Mouse (Mus musculus) G1E (cell line): ENCODE data around the gene Stambpl1. TPM values are rescaled to one million over a fixed set of nuclear protein-coding genes. Genes with fewer than 3 reads are reported as not detected.
"Not testable (repeated sequence)": the region's sequence is repeated elsewhere in the genome, so short reads cannot be mapped to it uniquely, and the experiment has no call there.

Experiments
- ATAC-seq: 2 replicates; pipeline ENCODE4 v1.8.0; 2016; ENCODE audit warnings: mild to moderate bottlenecking; ENCODE audit not compliant: insufficient number of reproducible peaks, poor library complexity, low FRiP score, severe bottlenecking; ENCODE audit errors: extremely low read depth
- DNase-seq: peaks from one replicate; pipeline ENCODE4 v3.0.0; 2012; ENCODE audit warnings: low spot score
- H3K27me3 ChIP-seq: 2 replicates; pipeline ENCODE4 v1.6.1; 2012; ENCODE audit warnings: mild to moderate bottlenecking, low read length, inconsistent platforms; ENCODE audit not compliant: insufficient read depth
- H3K36me3 ChIP-seq: replicated peaks from 2 replicates; pipeline ENCODE3; 2012; ENCODE audit warnings: mild to moderate bottlenecking, inconsistent platforms
- H3K4me1 ChIP-seq: 2 replicates; pipeline ENCODE4 v1.6.1; 2012; ENCODE audit warnings: low read depth, low read length, inconsistent platforms, mixed read lengths; ENCODE audit not compliant: insufficient read depth
- H3K4me3 ChIP-seq: 2 replicates; pipeline ENCODE4 v1.5.1; 2012; ENCODE audit warnings: low read depth, mild to moderate bottlenecking, inconsistent platforms, low read length, moderate library complexity, mixed read lengths
- H3K9me3 ChIP-seq: replicated peaks from 2 replicates; pipeline ENCODE4 v1.6.1; 2012; ENCODE audit warnings: inconsistent platforms
- CTCF ChIP-seq: IDR thresholded peaks from 2 replicates; pipeline ENCODE4 v1.5.1; 2012; ENCODE audit warnings: low read depth, low read length, inconsistent platforms, mixed read lengths
- GATA1 ChIP-seq: IDR thresholded peaks from 2 replicates; pipeline ENCODE4 v1.6.1; 2012; ENCODE audit warnings: borderline replicate concordance, low read length, inconsistent platforms, mixed read lengths
- GATA2 ChIP-seq: IDR thresholded peaks from 2 replicates; pipeline ENCODE4 v1.6.1; 2012; ENCODE audit warnings: low read depth, low read length, inconsistent platforms, borderline replicate concordance
- POLR2AphosphoS5 ChIP-seq: IDR thresholded peaks from 2 replicates; pipeline ENCODE4 v1.6.1; 2012; ENCODE audit warnings: low read depth, low read length, inconsistent platforms; ENCODE audit not compliant: insufficient replicate concordance
- TAL1 ChIP-seq: conservative IDR thresholded peaks from 2 replicates; pipeline ENCODE4 v1.6.1; 2012; ENCODE audit warnings: low read depth, low read length, inconsistent platforms, mixed read lengths
- polyA plus RNA-seq: library from polyadenylated mRNA; stranded (reverse); fragments of >175 nt; gene quantifications from 2 replicates; pipeline ENCODE4 v1.2.3, GENCODE M21; 2012
- total RNA-seq, 2 experiments: library from RNA; stranded (forward) in 1 of 2; stranded (reverse) in 1 of 2; fragments of 200-1000 nt in 1 of 2; fragments of >200 nt in 1 of 2; fragmentation: Nextera tagmentation in 1 of 2; gene quantifications; 2 replicates each; pipeline ENCODE4 v1.2.3; 2014 to 2017

The Stambpl1 gene
- total and polyA plus RNA-seq, 3 experiments: 0.44 TPM; not detected in 2

DNA sequence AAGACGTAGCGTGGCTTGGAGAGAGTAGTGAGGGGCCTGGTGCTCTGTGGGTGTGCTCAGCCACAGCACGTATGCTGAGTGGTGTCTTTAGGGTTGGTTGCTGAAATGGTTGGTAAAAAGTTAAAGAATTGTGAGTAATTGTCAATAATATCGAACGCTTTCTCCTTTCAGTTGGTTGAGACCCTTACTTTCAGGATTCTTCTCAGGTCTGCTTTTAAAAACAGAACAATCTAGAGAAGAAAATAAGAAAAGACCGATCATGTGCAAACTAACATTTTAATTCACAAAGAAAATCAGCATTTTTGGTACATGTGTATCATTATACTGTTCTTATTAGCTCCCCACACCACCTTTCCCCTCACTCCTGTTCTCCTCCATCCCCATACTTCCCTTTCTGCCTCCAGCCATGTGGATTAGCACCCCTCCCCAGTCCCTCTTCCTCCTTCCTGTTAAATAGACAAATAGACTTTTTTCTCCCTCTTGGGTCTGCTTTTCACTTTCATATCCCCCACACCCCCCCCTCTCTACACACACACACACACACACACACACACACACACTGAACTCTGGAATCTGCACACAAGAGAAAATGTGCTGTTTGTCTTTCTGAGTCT is 2.2 kb downstream of the Stambpl1 start:
- no peak overlapping the region for H3K4me3 ChIP-seq
- TF ChIP-seq TAL1 (no peak), GATA1 (no peak), GATA2 (no peak), CTCF (no peak), POLR2AphosphoS5 (no peak)
- H3K36me3 ChIP-seq: no peaks in the 10 kb centered on the region
- no peaks in the 10 kb centered on the region for H3K27me3 ChIP-seq
- ATAC-seq (no peak), DNase-seq (no peak)
- H3K9me3 ChIP-seq: peaks cover 4% of the 10 kb centered on the region
- H3K4me1 ChIP-seq: no peaks in the 10 kb centered on the region

DNA sequence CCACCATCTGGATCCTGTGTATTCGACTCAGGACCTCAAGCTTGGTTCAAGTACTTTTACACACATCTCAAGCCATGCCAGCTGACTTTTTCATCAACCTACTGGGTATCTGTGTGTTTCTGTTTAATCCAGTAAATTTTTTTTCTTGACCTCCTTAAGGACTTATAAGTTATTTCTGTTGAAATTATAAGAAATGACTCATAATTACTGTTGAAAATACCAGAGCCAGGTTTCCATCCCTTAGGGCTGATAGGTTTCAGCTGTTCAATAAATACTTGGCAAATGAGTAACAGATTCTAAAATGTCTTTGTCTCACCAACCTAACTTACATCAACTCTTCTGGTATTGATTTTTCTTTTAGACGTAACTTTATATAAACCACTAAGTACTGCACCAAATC is 3.0 kb downstream of the Stambpl1 start:
- TF ChIP-seq GATA1 (no peak), CTCF (no peak), POLR2AphosphoS5 (no peak), GATA2 (no peak), TAL1 (no peak)
- no peak overlapping the region for H3K4me3 ChIP-seq

DNA sequence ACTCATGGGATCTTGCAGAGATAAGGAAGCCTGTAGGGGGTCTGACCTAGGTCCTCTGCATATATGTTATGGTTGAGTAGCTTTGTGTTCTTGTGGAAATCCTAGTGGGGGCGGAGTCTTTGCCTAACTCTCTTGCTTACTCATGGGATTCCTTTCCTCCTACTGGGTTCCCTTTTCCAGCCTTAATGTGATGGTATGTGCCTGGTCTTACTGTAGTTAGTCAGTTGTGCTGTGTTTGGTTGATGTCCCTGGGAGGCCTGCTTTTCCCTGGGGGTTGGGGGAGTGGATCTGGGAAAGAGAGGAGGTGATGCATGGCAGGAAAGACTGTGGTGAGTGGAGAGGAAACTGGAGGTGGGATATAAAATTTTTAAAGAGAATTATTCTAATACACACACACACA is 6.0 kb downstream of the Stambpl1 start:
- DNase-seq (no peak), ATAC-seq (no peak)
- H3K9me3 ChIP-seq: no peaks in the 10 kb centered on the region
- H3K36me3 ChIP-seq: no peaks in the 10 kb centered on the region
- H3K27me3 ChIP-seq: no peaks in the 10 kb centered on the region
- no peaks in the 10 kb centered on the region for H3K4me1 ChIP-seq
- H3K4me3 ChIP-seq: no peak overlapping the region
- TF ChIP-seq CTCF: no peak
- no peak for TF ChIP-seq TAL1
- no peak for TF ChIP-seq POLR2AphosphoS5
- no peak for TF ChIP-seq GATA2
- no peak for TF ChIP-seq GATA1

More for the DNA sequence above, 3.0 kb downstream of the Stambpl1 start:
- no peak for DNase-seq
- Histone ChIP-seq H3K27me3 (no peaks in the 10 kb centered on the region), H3K36me3 (no peaks in the 10 kb centered on the region), H3K4me1 (no peaks in the 10 kb centered on the region), H3K9me3 (peaks cover 4% of the 10 kb centered on the region)
- no peak for ATAC-seq

DNA sequence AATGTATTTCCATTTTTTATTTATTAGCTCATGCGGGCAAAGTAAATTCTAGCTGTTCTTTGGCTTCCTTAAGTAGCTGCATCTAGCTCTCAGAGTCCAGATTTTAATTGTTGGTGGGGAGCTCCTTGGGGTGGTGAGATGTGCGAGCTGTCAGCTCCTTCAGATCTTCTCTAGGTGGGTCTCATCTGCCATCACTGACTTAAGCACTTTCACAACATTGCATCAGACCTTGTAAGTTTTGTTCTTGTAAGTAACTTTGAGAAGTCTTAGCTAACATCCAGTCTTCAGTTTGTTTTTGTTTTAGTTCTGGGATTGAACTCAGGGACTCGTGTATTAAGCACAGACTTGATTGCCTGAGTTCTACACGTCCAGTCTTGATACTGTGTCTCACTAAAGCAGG is 6.9 kb downstream of the Stambpl1 start:
- DNase-seq (no peak), ATAC-seq (no peak)
- H3K9me3 ChIP-seq: no peaks in the 10 kb centered on the region
- no peak overlapping the region for H3K4me3 ChIP-seq
- H3K36me3 ChIP-seq: no peaks in the 10 kb centered on the region
- H3K27me3 ChIP-seq: no peaks in the 10 kb centered on the region
- H3K4me1 ChIP-seq: no peaks in the 10 kb centered on the region
- TF ChIP-seq GATA1 (no peak), GATA2 (no peak)

DNA sequence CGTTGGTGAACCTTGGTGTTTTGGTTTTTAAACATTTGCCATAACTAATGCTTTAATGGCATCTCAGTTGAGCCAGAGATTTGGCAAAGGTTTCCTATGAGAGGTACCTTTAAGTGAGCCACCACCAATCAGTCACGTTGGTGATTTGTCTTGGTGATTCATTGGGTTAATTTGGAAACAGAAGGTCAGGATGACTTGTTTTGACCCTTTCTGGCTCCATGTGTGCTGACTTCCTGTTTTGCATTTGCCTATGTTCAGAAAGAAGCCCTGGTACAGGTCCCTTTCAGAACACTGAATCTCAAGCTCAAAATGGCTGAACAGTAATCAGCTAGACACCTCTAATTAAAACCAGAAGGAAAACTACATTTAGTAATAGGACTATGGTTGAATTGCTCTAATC is 7.5 kb downstream of the Stambpl1 start:
- Histone ChIP-seq H3K27me3 (no peaks in the 10 kb centered on the region), H3K9me3 (no peaks in the 10 kb centered on the region), H3K36me3 (no peaks in the 10 kb centered on the region), H3K4me1 (no peaks in the 10 kb centered on the region), H3K4me3 (no peak overlapping the region)
- TF ChIP-seq CTCF (no peak), POLR2AphosphoS5 (no peak), GATA2 (no peak), GATA1 (no peak), TAL1 (no peak)
- DNase-seq: no peak
- ATAC-seq: no peak

DNA sequence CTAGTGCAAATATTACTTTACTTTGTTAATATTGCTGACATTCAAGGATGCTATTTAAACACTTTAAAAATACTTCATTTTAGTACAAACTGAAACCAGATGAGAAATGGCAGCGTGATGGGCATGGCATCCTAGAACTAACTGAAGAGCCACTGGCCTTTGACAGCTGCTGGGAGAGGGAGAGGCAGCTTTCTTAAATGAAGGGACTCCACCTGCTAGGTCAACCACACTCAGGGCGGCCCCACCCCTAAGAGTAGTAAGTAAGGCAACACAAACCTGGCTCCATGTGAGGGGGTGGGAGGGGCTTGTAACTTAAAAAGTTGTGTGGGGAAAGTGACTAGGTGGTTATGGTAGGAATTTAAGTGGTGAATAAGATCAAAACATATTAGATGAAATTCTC is 10.6 kb downstream of the Stambpl1 start:
- no peak for DNase-seq

DNA sequence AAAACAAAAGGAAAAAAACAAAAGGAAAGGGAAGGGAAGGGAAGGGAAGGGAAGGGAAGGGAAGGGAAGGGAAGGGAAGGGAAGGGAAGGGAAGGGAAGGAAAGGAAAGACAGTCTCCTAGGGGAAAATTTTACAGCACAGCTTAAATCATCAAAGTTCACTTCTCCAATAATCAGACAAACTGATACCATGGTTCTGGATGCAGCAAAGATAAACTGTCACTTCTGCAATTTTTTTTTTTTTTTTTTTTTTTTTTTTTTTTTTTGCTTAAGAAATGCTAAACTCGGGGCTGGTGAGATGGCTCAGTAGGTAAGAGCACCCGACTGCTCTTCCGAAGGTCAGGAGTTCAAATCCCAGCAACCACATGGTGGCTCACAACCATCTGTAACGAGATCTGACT is 14.1 kb downstream of the Stambpl1 start:
- not testable (repeated sequence) for H3K36me3 ChIP-seq, H3K4me3 ChIP-seq, ATAC-seq, H3K27me3 ChIP-seq, H3K9me3 ChIP-seq, DNase-seq, H3K4me1 ChIP-seq

More for the DNA sequence above, 10.6 kb downstream of the Stambpl1 start:
- Histone ChIP-seq H3K4me3 (no peak overlapping the region), H3K4me1 (no peaks in the 10 kb centered on the region), H3K36me3 (no peaks in the 10 kb centered on the region), H3K9me3 (no peaks in the 10 kb centered on the region), H3K27me3 (no peaks in the 10 kb centered on the region)
- no peak for ATAC-seq
- no peak for TF ChIP-seq GATA1
- TF ChIP-seq TAL1: no peak
